Mouse (Mus musculus): ENCODE measurements around the gene Hbq1a.

DNA sequence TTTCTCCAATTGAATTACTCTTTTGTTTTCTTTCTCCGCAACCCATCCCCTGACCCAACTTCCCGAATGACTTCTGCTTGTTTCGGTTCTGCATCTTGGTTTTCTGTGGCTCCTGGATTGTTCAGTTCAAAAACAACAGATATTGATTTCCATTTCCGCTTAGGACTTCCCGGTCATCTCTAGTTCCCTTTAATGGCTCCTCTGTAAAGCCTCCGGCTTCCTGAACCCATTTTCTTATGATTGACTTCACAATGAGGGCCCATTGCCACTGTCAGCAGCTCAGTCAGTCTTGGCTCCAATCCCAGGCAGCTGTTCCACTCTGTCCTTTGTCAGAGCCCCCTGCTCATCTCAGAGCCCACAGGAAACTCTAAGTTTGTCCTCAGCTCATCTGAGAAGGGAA lies 31.2 kb downstream of the Hbq1a start:
- TF ChIP-seq CTCF (conservative IDR thresholded peaks at IDR 0.05 in 1 of 2, IDR thresholded peaks at IDR 0.05 in 1 of 2; ENCODE audit: low read depth in 2 of 2, low read length in 2 of 2) (no peak), GABPA (IDR thresholded peaks at IDR 0.05; ENCODE audit: insufficient replicate concordance, low read depth, low read length) (no peak), EP300 (IDR thresholded peaks at IDR 0.05; ENCODE audit: low read length) (peak; percentile 96), ZNF384 (IDR thresholded peaks at IDR 0.05; ENCODE audit: low read depth, low read length) (no peak), HCFC1 (IDR thresholded peaks at IDR 0.05; ENCODE audit: low read depth, low read length) (peak; percentile 43), USF1 (IDR thresholded peaks at IDR 0.05; ENCODE audit: low read depth, low read length) (no peak), POLR2A (IDR thresholded peaks at IDR 0.05; ENCODE audit: low read depth, low read length) (no peak), MAX (IDR thresholded peaks at IDR 0.05; ENCODE audit: low read length) (no peak), MAZ (IDR thresholded peaks at IDR 0.05; ENCODE audit: low read depth, low read length) (0 out of 2 replicates have a peak, but pooled peaks have one; percentile 26)

Data from CH12.LX (cell line).